Mouse (Mus musculus) lung, embryonic 15.5 days (tissue): ENCODE measurements at regions not wholly inside any gene's neighbourhood (a gene's known extent, or its start where the extent isn't known, plus 50 kb on each side); places are given as distances from the start of the nearest gene placed in this dataset.
A peak's percentile ranks its signal among the peaks of the same experiment; 100 is the strongest.

Source experiments
- ATAC-seq: fragments of 200-750 bp; cut with Nextera tagmentation; 2 replicates; pipeline ENCODE4 v1.8.0; 2017; ENCODE audit warnings: moderate number of reproducible peaks, borderline replicate concordance; ENCODE audit not compliant: low FRiP score, low TSS enrichment; ENCODE audit errors: extremely low read depth
- H3K27ac ChIP-seq: fragments of 300-500 bp; sonication (generic); 2 replicates; pipeline ENCODE4 v1.5.1; 2015; ENCODE audit warnings: moderate library complexity, mild to moderate bottlenecking, inconsistent platforms
- H3K27me3 ChIP-seq: fragments of 300-500 bp; sonication (generic); 2 replicates; pipeline ENCODE4 v1.6.1; 2015; ENCODE audit warnings: inconsistent platforms
- H3K36me3 ChIP-seq: fragments of 300-500 bp; sonication (generic); 2 replicates; pipeline ENCODE4 v1.6.1; 2015; ENCODE audit warnings: inconsistent platforms
- H3K4me1 ChIP-seq: fragments of 300-500 bp; sonication (generic); 2 replicates; pipeline ENCODE4 v1.6.1; 2015; ENCODE audit warnings: inconsistent platforms
- H3K4me2 ChIP-seq: fragments of 300-500 bp; sonication (generic); 2 replicates; pipeline ENCODE4 v1.6.1; 2015; ENCODE audit warnings: inconsistent platforms, mild to moderate bottlenecking, moderate library complexity
- H3K4me3 ChIP-seq: fragments of 300-500 bp; sonication (generic); 2 replicates; pipeline ENCODE4 v1.5.1; 2015; ENCODE audit warnings: mild to moderate bottlenecking, inconsistent platforms
- H3K9ac ChIP-seq: fragments of 300-500 bp; sonication (generic); 2 replicates; pipeline ENCODE4 v1.6.1; 2015; ENCODE audit warnings: inconsistent platforms
- H3K9me3 ChIP-seq: fragments of 300-500 bp; sonication (generic); 2 replicates; pipeline ENCODE4 v1.6.1; 2016; ENCODE audit warnings: inconsistent platforms
- WGBS: fragments of 180-500 bp; shearing (Covaris S2); methylation state at CpG from one replicate; pipeline ENCODE4 v1.1.7; 2015; 5-methylcytosine and 5-hydroxymethylcytosine counted together

DNA sequence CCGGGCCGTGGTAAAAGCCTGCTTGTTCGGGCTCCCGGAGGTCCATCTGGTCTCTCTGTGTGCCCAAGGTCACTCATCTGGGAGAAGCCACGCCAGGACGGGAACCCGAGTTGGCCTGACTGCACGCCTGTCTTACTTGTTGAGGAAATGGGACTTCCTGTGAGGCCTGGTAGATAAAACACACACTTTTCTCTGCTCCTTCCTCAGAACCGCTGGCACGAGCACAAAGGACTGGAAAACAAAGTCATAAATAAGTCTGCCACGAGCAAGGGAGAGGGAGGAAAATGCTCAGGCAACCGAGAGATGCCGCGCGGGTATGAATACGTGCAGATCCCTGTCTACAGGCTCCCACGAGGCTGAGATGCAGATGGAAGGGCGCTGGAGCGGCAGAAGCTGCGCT is 131.6 kb downstream of the Rybp start:
- Histone ChIP-seq H3K4me2 (peak overlapping the region; percentile 16), H3K27me3 (no peaks in the 10 kb centered on the region), H3K4me3 (no peak overlapping the region), H3K9me3 (no peaks in the 10 kb centered on the region), H3K27ac (peak overlapping the region; percentile 76), H3K36me3 (no peaks in the 10 kb centered on the region), H3K4me1 (peaks cover 44% of the 10 kb centered on the region), H3K9ac (no peak overlapping the region)
- peak; percentile 52 for ATAC-seq
- WGBS: 37% methylated on average over 20 of the region's 20 CpGs

DNA sequence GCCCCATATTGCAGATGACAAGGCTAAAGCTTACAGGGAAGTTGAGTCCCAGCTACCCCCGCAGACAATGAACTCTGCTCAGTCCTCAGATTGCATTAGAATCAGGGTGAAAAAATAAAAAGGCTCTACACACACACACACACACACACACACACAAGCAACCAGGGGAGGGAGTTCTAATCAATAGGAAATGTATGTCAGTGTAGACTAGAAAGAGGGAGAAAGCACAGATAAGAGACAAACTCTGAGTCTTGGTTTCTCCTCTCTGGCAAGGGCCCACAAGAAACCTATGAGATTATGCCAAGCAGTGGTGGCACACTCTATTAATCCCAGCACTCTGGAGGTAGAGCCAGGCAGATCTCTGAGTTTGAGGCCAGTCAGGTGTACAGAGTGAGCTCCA is 135.8 kb downstream of the Rybp start:
- H3K4me2 ChIP-seq: no peak overlapping the region
- H3K4me1 ChIP-seq: peaks cover 27% of the 10 kb centered on the region

DNA sequence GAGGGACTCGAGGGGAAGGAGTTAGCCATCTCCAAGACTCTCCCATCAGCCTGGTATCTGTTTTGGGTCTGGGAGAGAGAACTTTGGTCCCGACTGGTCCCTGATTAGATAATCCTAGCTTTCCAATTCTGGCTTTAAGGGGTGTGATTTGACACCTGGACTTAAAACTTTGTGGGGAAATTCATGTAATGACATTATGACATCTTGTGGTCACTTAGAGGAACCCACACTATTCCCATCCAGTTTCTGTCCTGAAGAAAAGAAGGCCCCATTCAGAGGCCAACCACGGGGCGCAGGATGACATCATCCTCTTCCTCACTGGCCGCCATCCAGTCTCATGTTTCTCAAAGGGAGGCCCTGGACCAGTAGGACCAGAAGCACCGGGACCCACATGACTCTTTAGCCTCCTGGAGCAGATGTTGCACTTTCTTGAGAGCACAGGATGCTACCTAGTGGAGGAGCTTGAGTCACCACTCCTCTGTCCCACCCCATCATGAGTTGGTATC is 136.5 kb downstream of the Rybp start:
- Histone ChIP-seq H3K36me3 (no peaks in the 10 kb centered on the region), H3K4me3 (no peak overlapping the region), H3K27ac (no peak overlapping the region), H3K9ac (no peak overlapping the region), H3K27me3 (no peaks in the 10 kb centered on the region), H3K9me3 (no peaks in the 10 kb centered on the region), H3K4me1 (peaks cover 27% of the 10 kb centered on the region), H3K4me2 (no peak overlapping the region)
- ATAC-seq: no peak
- 48% methylated on average over 6 of the region's 6 CpGs for WGBS

More for the DNA sequence above, 135.8 kb downstream of the Rybp start:
- H3K4me3 ChIP-seq: no peak overlapping the region
- no peaks in the 10 kb centered on the region for H3K36me3 ChIP-seq
- H3K27me3 ChIP-seq: no peaks in the 10 kb centered on the region
- no peaks in the 10 kb centered on the region for H3K9me3 ChIP-seq
- H3K9ac ChIP-seq: no peak overlapping the region
- H3K27ac ChIP-seq: no peak overlapping the region
- WGBS: 93% methylated on average over 1 of the region's 1 CpGs
- ATAC-seq: no peak

DNA sequence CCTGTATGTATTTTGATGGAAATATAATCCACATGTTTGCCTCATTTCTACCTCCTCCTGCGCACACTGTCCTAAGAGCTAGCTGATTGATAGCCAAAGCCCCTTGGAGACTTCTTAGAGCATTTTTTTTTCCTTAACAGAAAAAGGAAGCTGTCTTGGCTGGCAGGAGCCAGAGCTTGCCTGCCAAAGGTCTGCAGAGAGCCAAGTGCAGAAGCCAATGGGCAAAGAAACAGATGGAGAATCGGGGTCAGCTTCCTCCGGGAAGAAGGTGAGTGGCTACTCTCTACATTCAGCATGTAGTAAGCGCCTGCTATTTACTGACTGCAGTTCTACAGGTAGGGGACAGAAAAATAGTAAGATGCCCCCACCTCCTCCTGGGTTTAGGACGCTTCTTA is 137.8 kb downstream of the Rybp start:
- no peak for ATAC-seq
- H3K9me3 ChIP-seq: no peaks in the 10 kb centered on the region
- WGBS: 74% methylated on average over 5 of the region's 5 CpGs
- H3K27ac ChIP-seq: no peak overlapping the region
- H3K4me3 ChIP-seq: no peak overlapping the region
- H3K9ac ChIP-seq: no peak overlapping the region
- H3K4me2 ChIP-seq: no peak overlapping the region
- H3K27me3 ChIP-seq: no peaks in the 10 kb centered on the region
- peaks cover 29% of the 10 kb centered on the region for H3K4me1 ChIP-seq
- H3K36me3 ChIP-seq: no peaks in the 10 kb centered on the region

DNA sequence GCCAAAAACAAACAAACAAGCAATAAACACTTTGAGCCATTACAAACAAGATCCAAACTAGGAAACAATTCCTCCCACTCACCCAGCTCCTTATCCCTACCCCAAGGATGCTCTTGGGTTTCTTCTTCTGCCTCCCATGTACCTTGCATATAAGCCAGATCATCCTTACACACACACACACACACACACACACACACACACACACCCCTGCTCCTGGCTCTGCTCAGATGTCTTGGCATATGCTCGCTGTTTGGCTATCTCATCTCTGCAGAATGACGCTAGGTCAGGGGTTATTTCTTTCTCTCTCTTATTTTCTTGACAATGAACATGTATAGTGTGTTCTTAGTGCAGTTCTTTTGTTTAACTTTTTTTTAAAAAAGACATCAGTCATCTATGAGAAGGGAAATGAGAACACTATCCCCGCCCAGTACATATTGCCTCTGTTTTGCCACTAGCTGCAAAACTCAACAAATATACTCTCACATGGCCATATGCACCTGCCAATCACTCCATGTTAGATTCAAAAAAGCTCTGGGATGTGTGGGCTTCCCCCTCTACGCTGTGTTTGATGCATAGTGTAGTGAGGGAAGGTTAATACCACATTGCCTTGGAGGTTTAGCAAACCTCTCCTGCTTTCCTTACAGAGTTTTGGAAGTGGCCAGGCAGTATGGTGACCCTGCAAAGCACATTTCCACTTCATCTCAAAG is 138.4 kb downstream of the Rybp start:
- WGBS: 57% methylated on average over 4 of the region's 4 CpGs
- no peak for ATAC-seq

DNA sequence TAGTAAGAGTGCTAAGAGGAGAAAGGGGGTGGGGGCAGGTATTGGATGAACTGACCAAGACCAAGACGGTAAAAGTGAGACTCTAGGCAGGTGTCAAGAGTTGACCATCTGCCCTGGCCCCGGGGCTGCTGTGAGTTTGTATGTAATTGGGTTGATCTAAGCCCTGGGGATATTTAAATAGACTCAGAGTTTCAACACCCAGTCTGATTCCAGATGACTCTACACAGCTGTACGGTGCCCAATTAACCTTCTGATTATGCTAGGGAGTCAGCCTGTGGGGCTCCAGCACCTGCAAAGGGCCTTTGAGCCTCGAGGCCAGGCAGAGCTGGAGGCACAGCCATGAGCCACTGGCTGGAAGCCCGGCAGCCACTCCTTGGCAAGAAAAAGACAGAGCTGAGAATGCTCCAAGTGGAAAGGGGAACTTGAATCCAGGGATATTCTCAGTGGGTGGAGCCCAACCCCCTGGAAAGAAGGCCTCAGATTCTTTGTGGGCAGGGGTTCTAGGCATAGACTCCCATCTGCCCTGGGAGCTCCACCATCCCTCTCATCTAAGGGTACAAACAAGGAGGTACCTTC is 140.8 kb downstream of the Rybp start:
- H3K36me3 ChIP-seq: no peaks in the 10 kb centered on the region
- H3K4me1 ChIP-seq: peaks cover 42% of the 10 kb centered on the region
- no peak overlapping the region for H3K9ac ChIP-seq
- no peak overlapping the region for H3K4me2 ChIP-seq
- 48% methylated on average over 5 of the region's 5 CpGs for WGBS
- H3K27me3 ChIP-seq: no peaks in the 10 kb centered on the region
- H3K4me3 ChIP-seq: no peak overlapping the region
- ATAC-seq: 0 out of 2 replicates have a peak, but pooled peaks have one; percentile 16
- no peaks in the 10 kb centered on the region for H3K9me3 ChIP-seq
- no peak overlapping the region for H3K27ac ChIP-seq

More for the DNA sequence above, 138.4 kb downstream of the Rybp start:
- H3K4me3 ChIP-seq: no peak overlapping the region
- H3K9me3 ChIP-seq: no peaks in the 10 kb centered on the region
- peaks cover 35% of the 10 kb centered on the region for H3K4me1 ChIP-seq
- H3K27me3 ChIP-seq: no peaks in the 10 kb centered on the region
- no peak overlapping the region for H3K4me2 ChIP-seq
- no peak overlapping the region for H3K9ac ChIP-seq
- no peak overlapping the region for H3K27ac ChIP-seq
- H3K36me3 ChIP-seq: no peaks in the 10 kb centered on the region

DNA sequence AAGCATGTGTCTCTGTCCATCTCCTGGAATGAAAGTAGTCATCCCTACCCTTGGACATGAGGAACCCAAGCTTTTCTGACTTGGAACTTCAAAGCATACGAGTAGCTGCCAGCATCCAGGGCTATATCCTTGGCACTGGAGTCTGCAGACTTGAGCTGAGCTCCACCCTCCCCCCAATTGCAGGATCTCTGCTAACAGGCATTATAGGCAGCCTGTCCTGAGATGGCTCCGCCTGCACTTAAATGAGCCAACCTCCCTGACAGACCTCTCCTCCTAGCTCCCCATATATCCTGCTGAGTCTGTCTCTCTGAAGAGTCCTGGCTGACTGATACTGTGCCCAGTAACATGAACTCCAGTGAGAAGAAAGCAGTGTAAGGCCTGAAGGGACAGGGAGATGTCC is 141.4 kb downstream of the Rybp start:
- Histone ChIP-seq H3K36me3 (no peaks in the 10 kb centered on the region), H3K27ac (no peak overlapping the region), H3K27me3 (no peaks in the 10 kb centered on the region), H3K9me3 (no peaks in the 10 kb centered on the region), H3K4me1 (peaks cover 42% of the 10 kb centered on the region), H3K9ac (no peak overlapping the region), H3K4me3 (no peak overlapping the region), H3K4me2 (no peak overlapping the region)
- peak; percentile 35; the same call in 1 of the 2 replicates for ATAC-seq
- 59% methylated on average over 2 of the region's 2 CpGs for WGBS

DNA sequence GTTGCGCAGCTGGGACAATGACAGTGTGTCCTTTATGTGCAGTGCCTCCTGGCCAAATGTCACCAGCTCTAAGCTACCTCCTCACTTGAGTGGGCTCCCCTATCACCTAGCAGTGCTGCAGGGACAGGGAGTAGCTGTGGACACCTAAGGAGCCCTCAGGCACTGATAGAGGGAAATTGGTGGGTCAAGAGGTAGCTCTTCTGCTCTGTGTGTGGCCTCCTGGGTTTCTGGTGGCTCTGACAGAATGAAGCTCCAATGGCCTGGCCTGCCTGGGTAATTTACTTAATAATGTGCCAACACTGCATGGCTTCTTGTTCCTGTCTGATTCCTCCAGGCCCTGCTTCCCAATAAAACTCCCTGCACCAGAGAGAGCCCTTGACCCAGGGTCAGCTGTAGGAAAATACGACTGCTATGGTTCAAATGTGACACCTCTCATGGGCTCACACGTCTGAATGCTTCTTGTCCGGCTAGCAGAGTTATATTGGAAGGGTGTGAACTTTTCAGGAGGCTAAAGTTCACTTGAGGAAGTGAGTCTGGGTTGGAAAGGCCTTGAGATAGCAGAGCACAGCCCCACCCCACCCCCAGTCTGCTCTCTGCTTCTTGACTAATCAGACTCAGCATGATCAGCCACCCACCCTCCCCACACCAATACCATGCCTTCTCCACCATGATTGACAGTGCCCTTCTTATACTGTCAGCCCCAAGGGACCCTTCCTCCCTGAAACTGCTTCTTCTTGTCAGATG is 142.6 kb downstream of the Rybp start:
- no peak for ATAC-seq

DNA sequence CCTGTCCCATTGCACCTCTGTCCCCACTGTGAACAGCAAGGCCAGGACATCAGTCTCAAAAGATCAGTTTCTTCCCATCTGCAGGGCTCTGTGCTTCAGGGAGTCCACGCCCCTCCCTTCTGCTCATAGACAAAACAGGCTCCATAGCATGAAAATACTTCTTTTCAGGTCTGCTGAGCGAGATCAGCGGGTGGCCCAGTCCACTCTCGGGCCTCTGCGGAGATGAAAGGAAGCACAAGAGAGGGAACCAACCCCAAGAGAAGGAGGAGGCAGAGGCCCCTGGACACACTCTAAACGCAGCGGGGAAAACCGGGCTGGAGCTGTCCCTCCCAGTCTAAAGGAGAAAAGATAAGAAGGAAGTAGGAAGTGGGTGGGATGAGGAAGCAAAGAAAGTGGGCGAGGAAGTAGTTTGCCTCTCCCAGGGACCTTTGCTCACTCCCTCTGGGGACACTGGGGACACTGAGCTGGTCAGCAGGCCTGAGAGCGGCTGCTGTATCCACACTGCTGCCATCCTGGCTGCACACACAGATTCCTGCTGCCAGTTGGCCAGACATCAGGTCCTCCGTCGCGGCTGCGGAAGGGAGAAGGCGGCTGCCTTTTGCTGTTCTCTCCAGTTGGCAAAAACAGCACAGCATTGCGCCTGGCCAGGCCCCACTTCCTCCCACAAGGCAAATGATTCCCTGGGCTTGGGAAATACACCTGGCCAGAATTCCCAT is 143.5 kb downstream of the Rybp start:
- H3K4me3 ChIP-seq: no peak overlapping the region
- no peaks in the 10 kb centered on the region for H3K9me3 ChIP-seq
- no peaks in the 10 kb centered on the region for H3K36me3 ChIP-seq
- peaks cover 38% of the 10 kb centered on the region for H3K4me1 ChIP-seq
- no peak overlapping the region for H3K9ac ChIP-seq
- H3K4me2 ChIP-seq: peak overlapping the region; percentile 34
- H3K27ac ChIP-seq: peak overlapping the region; percentile 66
- ATAC-seq: peak; percentile 38; the same call in 1 of the 2 replicates
- WGBS: 12% methylated on average over 16 of the region's 16 CpGs
- no peaks in the 10 kb centered on the region for H3K27me3 ChIP-seq

More for the DNA sequence above, 142.6 kb downstream of the Rybp start:
- Histone ChIP-seq H3K27ac (no peak overlapping the region), H3K4me2 (no peak overlapping the region), H3K4me1 (peaks cover 42% of the 10 kb centered on the region), H3K4me3 (no peak overlapping the region), H3K9ac (no peak overlapping the region), H3K27me3 (no peaks in the 10 kb centered on the region), H3K9me3 (no peaks in the 10 kb centered on the region), H3K36me3 (no peaks in the 10 kb centered on the region)
- WGBS: 68% methylated on average over 4 of the region's 4 CpGs

DNA sequence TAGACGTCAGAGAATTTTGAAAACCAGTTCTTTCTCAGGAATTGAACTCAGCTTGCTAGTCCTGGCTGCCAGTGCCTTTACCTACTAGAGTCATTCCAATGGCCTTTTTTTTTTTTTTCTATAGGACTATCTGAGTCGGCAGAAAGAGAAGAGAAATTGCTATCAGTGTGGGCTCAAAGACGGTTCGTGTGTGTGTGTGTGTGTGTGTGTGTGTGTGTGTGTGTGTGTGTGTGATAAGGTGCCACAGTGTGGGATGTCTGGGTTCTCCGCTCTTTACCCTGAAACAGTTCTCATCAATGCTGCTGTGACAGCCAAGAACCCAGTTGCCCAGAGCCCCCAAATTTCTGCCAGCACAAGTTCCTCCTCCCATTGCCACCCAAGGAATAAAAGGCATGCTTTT is 146.1 kb downstream of the Rybp start:
- Histone ChIP-seq H3K4me1 (peaks cover 29% of the 10 kb centered on the region), H3K9me3 (no peaks in the 10 kb centered on the region), H3K4me2 (no peak overlapping the region), H3K9ac (no peak overlapping the region), H3K36me3 (no peaks in the 10 kb centered on the region), H3K4me3 (no peak overlapping the region), H3K27me3 (no peaks in the 10 kb centered on the region), H3K27ac (no peak overlapping the region)
- 63% methylated on average over 5 of the region's 5 CpGs for WGBS
- no peak for ATAC-seq

DNA sequence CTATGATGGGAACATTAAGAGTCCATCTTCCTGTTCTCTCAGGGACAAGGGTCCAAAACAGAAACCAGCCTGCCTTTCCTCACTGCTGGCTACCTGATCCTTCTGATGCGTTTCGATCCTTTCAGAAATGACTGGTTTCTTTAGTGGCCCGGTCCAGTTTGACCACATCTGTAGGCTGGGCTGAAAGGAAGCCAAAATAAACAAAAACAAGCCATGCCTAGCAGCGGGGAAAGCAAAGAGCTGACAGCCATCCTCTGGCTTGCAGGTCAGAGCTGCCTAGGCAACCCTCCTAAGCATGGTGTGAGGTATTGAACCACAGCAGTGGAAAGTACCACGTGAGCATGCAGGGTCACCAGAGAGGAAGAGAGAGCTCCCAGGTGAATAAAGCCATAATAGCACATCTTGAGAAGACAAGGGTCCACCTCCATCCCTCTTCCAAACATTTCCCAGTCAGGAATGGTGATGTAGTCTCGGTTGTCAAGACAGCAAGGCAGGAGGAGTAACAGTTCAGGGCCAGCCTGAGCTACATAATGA is 146.6 kb downstream of the Rybp start:
- H3K36me3 ChIP-seq: no peaks in the 10 kb centered on the region
- 33% methylated on average over 6 of the region's 6 CpGs for WGBS
- H3K9me3 ChIP-seq: no peaks in the 10 kb centered on the region
- no peak overlapping the region for H3K4me2 ChIP-seq
- H3K27me3 ChIP-seq: no peaks in the 10 kb centered on the region
- no peak overlapping the region for H3K9ac ChIP-seq
- no peak overlapping the region for H3K27ac ChIP-seq
- ATAC-seq: no peak
- no peak overlapping the region for H3K4me3 ChIP-seq
- H3K4me1 ChIP-seq: peaks cover 23% of the 10 kb centered on the region
